Mouse (Mus musculus) lung, embryonic 15.5 days (tissue): ENCODE measurements around the gene Thada. TPM values are rescaled to one million over a fixed set of nuclear protein-coding genes. Genes with fewer than 3 reads are reported as not detected.

ENCODE experiments used
- ATAC-seq: fragments of 200-750 bp; cut with Nextera tagmentation; 2 replicates; pipeline ENCODE4 v1.8.0; 2017; ENCODE audit warnings: moderate number of reproducible peaks, borderline replicate concordance; ENCODE audit not compliant: low FRiP score, low TSS enrichment; ENCODE audit errors: extremely low read depth
- H3K27ac ChIP-seq: fragments of 300-500 bp; sonication (generic); 2 replicates; pipeline ENCODE4 v1.5.1; 2015; ENCODE audit warnings: moderate library complexity, mild to moderate bottlenecking, inconsistent platforms
- H3K27me3 ChIP-seq: fragments of 300-500 bp; sonication (generic); 2 replicates; pipeline ENCODE4 v1.6.1; 2015; ENCODE audit warnings: inconsistent platforms
- H3K36me3 ChIP-seq: fragments of 300-500 bp; sonication (generic); 2 replicates; pipeline ENCODE4 v1.6.1; 2015; ENCODE audit warnings: inconsistent platforms
- H3K4me1 ChIP-seq: fragments of 300-500 bp; sonication (generic); 2 replicates; pipeline ENCODE4 v1.6.1; 2015; ENCODE audit warnings: inconsistent platforms
- H3K4me2 ChIP-seq: fragments of 300-500 bp; sonication (generic); 2 replicates; pipeline ENCODE4 v1.6.1; 2015; ENCODE audit warnings: inconsistent platforms, mild to moderate bottlenecking, moderate library complexity
- H3K4me3 ChIP-seq: fragments of 300-500 bp; sonication (generic); 2 replicates; pipeline ENCODE4 v1.5.1; 2015; ENCODE audit warnings: mild to moderate bottlenecking, inconsistent platforms
- H3K9ac ChIP-seq: fragments of 300-500 bp; sonication (generic); 2 replicates; pipeline ENCODE4 v1.6.1; 2015; ENCODE audit warnings: inconsistent platforms
- H3K9me3 ChIP-seq: fragments of 300-500 bp; sonication (generic); 2 replicates; pipeline ENCODE4 v1.6.1; 2016; ENCODE audit warnings: inconsistent platforms
- WGBS: fragments of 180-500 bp; shearing (Covaris S2); methylation state at CpG from one replicate; pipeline ENCODE4 v1.1.7; 2015; 5-methylcytosine and 5-hydroxymethylcytosine counted together
- polyA plus RNA-seq: library from polyadenylated mRNA; unstranded; fragments of >200 nt; fragmentation: Nextera tagmentation; extraction: Ambion mirVana; gene quantifications from 2 replicates; pipeline ENCODE4 v1.2.1, GENCODE M21; 2015

Thada gene
- polyA plus RNA-seq, 1 experiment from 2014 or later: 10.0 TPM

DNA sequence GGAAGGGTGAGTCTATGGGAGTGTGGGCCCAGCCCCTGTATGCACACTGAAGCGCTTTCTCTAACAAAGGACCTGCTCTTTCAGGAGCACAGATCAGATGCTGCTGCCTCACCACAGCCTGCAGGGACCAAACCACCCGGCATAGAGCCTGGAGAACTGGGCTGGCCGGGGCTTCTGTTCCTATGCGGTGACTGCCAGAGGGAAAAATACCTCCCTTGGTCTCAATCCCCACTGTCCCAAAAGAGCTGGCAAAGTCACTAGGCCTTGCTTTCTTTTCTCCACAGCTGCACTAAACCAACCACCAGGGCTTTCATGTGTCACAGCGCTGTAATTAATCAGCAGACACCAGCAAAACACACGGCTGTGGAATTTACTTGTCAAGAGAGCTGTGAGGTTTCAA is 191.8 kb downstream of the Thada start:
- Histone ChIP-seq H3K27ac (peak overlapping the region; percentile 34; the same call in 1 of the 2 replicates), H3K27me3 (no peaks in the 10 kb centered on the region), H3K4me2 (no peak overlapping the region), H3K36me3 (no peaks in the 10 kb centered on the region), H3K9ac (no peak overlapping the region), H3K4me1 (peaks cover 65% of the 10 kb centered on the region), H3K9me3 (no peaks in the 10 kb centered on the region), H3K4me3 (no peak overlapping the region)
- no peak for ATAC-seq
- whole genome bisulfite sequencing: 44% methylated on average over 6 of the region's 6 CpGs

DNA sequence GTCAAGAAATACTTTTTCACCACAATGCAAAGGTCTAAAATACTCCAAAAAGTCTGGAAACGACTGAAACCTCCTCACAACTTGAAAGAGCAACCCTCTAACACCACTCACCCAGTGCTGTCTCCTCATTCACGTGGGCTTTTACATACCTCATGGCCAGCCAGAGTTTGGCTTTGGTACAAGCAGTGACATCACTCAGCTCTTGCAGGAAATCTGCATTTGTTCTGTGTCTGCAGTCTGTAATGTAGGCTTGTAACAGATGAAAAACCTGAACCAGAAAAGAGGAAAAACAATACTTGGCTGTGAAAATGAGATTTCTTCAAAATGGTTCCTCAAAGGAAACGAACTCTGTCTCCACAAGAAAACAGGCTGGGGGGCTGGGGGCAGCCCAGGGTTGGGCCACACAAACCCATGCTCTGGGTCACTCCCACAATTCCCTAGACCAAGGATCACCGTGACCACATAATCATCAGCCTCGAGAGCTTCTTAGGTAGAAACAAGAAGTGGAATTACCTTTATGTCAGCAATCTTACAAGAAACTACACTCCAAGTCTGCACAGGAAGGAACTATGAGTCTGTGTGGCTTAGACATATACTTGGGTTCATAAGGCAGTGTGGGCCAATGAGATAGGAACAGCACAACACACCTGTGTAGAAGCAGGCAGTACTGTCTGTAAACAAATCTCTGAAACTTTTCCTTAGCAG is 193.3 kb downstream of the Thada start:
- H3K9ac ChIP-seq: no peak overlapping the region
- no peak for ATAC-seq
- H3K36me3 ChIP-seq: no peaks in the 10 kb centered on the region
- H3K4me1 ChIP-seq: peaks cover 60% of the 10 kb centered on the region
- no peak overlapping the region for H3K4me2 ChIP-seq
- H3K27me3 ChIP-seq: no peaks in the 10 kb centered on the region
- no peak overlapping the region for H3K4me3 ChIP-seq
- peak overlapping the region; percentile 16; the same call in 1 of the 2 replicates for H3K27ac ChIP-seq
- 40% methylated on average over 5 of the region's 5 CpGs for WGBS
- H3K9me3 ChIP-seq: no peaks in the 10 kb centered on the region

DNA sequence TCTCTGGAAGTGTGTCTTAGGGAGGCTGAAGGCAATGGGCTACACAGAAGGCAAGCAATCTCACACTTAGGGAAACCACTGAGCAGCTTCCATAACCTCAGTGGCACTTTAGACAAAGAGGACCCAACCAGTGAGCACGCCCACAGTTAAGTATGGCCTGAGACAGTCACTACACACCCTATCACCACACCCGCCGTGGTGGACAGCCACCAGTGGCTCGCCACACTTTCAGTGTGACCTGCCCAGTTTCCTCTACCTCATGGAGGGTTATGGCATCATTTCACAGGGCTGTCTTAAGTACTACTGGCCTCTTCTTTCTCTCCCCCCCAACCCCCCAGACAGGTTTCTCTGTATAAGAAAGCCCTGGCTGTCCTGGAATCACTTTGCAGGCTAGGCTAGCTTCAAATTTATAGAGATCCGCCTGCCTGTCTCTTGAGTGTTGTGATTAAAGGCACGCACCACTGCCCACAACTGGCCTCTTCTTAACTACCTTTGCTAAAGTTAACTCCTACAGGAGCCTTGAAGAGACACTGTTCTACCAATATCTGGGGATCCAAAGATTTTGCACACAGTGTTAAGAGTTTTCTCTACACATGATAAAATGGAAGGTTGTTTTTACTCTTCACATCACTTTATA is 194.3 kb downstream of the Thada start:
- peaks cover 59% of the 10 kb centered on the region for H3K4me1 ChIP-seq

DNA sequence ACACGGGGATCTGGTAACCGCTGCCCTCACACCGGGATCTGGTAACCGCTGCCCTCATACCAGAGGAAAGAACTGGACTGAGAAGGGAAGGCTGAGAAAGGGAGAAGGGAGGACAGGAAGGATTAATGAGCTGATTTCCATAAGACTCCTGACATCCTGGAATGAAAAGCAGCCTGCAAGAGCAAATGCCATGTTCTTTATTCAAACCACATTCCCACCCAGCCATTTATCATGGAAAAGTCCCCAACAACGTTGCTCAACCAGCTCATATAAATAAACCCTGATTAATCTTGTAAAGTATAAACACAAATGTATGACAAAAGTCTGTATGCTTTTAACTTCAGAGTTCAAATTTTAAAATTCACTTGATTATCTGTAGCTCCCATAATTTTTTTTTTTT is 196.3 kb downstream of the Thada start:
- no peak for ATAC-seq
- 61% methylated on average over 5 of the region's 5 CpGs for WGBS

More for the DNA sequence above, 194.3 kb downstream of the Thada start:
- Histone ChIP-seq H3K4me2 (no peak overlapping the region), H3K36me3 (no peaks in the 10 kb centered on the region), H3K27ac (peak overlapping the region; percentile 30; the same call in 1 of the 2 replicates), H3K9me3 (no peaks in the 10 kb centered on the region), H3K27me3 (no peaks in the 10 kb centered on the region), H3K4me3 (no peak overlapping the region), H3K9ac (no peak overlapping the region)
- 90% methylated on average over 6 of the region's 6 CpGs for WGBS
- no peak; the same call in 1 of the 2 replicates for ATAC-seq

DNA sequence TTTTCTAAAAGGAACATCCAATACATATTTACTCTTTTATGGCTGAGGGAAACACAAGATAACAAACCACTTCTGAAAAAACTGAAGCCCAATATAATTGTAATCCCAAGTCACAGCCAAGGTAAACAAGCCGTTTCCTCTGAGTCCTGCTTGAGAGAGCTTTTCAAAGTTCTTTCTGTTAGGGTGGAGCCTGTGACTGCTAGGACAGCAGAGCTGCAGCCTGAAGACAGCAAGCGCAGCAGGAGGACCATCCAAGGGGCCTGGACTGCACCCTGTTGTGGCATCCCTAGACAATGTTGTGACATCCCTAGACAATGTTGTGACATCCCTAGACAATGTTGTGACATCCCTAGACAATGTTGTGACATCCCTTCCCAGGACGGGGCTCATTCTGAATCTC is 197.6 kb downstream of the Thada start:
- Histone ChIP-seq H3K27me3 (no peaks in the 10 kb centered on the region), H3K4me2 (no peak overlapping the region), H3K9ac (no peak overlapping the region), H3K36me3 (no peaks in the 10 kb centered on the region), H3K4me3 (no peak overlapping the region), H3K4me1 (peaks cover 60% of the 10 kb centered on the region), H3K9me3 (no peaks in the 10 kb centered on the region), H3K27ac (peak overlapping the region; percentile 60)
- 36% methylated on average over 3 of the region's 3 CpGs for WGBS
- no peak for ATAC-seq

More for the DNA sequence above, 196.3 kb downstream of the Thada start:
- Histone ChIP-seq H3K9ac (no peak overlapping the region), H3K4me2 (no peak overlapping the region), H3K36me3 (no peaks in the 10 kb centered on the region), H3K4me3 (no peak overlapping the region), H3K27ac (peak overlapping the region; percentile 47; the same call in 1 of the 2 replicates), H3K27me3 (no peaks in the 10 kb centered on the region), H3K4me1 (peaks cover 67% of the 10 kb centered on the region), H3K9me3 (no peaks in the 10 kb centered on the region)

DNA sequence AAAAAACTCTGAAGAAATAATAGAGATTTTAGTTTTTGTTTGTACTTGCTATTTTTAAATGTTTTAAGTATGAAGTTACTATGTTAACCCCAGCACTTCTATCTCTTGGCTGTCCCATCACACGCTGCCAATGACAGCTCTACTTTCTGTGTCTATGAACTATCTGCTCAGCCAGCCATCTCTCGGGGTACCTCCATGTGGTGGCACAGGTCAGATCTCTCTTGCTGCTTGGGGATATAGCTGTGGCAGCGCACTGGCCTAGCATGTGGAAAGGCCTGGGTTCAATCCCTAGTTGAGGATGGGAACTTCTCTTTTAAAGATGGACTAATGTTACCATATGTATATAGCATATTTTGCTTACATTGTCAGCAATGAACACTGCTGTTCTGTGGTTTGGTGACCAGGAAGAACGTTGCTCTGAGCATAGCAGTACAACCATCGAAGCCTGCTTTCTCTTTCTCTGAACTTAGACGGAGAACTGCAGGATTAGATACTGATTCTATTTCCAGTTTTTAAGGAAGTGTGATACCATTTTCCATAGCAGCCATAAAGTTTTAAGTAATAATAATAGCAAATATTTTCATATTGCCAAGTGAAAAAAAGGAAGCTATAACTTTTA is 198.4 kb downstream of the Thada start:
- ATAC-seq: no peak
- Histone ChIP-seq H3K4me1 (peaks cover 52% of the 10 kb centered on the region), H3K27me3 (no peaks in the 10 kb centered on the region), H3K36me3 (no peaks in the 10 kb centered on the region), H3K9ac (no peak overlapping the region), H3K4me2 (no peak overlapping the region), H3K9me3 (no peaks in the 10 kb centered on the region), H3K4me3 (no peak overlapping the region), H3K27ac (no peak overlapping the region)
- 83% methylated on average over 6 of the region's 6 CpGs for WGBS

DNA sequence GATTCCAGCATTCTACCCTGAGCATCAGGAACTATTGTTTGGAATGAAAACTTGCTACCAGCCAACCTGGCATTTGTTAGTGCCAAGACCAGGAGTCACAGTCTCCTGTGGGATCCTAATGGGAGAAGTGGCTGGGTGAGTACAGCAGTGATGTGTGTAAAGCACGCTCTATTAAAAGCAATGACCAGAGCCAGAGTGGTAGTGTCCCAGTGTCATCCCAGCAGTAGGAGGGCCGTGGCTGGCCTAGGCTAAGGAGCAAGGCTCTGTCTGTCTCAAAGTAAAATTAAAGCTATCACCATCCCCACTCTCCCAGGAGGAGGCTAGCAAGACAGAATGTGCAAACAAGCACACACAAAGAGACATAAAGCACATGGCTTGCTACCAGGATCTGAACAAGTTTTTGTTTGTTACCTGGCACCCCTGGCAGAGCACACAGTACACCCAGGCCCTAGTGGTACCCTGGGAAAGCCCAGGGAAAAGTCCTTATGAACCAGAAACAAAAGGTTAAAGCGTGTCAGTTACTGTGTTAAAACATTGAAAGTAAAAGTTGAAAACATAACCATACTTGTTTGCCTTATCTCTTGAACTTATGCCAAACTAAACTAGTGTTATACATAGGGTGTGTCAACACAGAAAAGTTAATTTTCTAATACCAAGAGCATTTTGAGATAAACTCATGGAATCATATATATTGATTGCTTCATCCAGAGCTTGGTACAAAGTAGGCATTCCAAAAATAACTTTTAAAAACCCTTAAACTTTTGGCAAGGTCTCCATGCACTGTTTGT is 199.7 kb downstream of the Thada start:
- no peaks in the 10 kb centered on the region for H3K9me3 ChIP-seq
- H3K36me3 ChIP-seq: no peaks in the 10 kb centered on the region
- 0 out of 2 replicates have a peak overlapping the region, but pooled peaks have one; percentile 10 for H3K9ac ChIP-seq
- H3K27ac ChIP-seq: peak overlapping the region; percentile 69
- H3K27me3 ChIP-seq: no peaks in the 10 kb centered on the region
- no peak overlapping the region for H3K4me3 ChIP-seq
- no peak for ATAC-seq
- H3K4me1 ChIP-seq: peaks cover 43% of the 10 kb centered on the region
- WGBS: 58% methylated on average over 3 of the region's 3 CpGs
- no peak overlapping the region for H3K4me2 ChIP-seq

DNA sequence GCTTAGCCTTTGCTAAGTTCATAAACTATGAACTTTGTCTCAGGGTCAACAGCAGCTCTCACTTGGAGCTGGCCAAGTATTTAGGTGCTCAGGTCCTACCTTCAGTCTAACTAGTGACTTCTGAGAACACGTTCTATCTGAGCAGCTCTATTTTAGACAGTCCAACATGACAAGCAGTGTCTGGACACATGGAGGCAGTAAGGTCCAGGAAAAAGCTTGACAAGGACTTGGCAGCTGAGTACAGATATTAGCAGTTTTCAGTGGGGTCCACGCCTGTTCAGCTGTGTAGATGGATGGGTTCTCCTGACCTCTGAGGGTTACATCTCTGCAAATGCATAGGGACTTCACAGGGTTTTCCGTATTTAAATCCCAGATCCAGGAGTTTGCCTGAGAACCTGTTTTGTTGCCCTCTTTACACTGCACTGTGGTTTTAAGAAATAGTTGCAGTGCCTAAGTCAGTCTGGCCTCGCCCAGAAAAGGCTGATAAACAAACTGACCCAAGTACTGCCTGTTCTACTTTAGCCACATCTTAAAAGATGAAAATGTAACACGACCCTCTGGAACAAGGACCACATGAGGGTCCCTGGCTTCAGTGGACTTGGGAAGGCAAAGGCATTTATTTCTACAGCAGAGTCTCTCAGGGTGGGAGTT is 200.4 kb downstream of the Thada start:
- H3K36me3 ChIP-seq: no peaks in the 10 kb centered on the region
- H3K9me3 ChIP-seq: no peaks in the 10 kb centered on the region
- WGBS: 45% methylated on average over 5 of the region's 5 CpGs
- peak overlapping the region; percentile 69 for H3K27ac ChIP-seq
- peaks cover 38% of the 10 kb centered on the region for H3K4me1 ChIP-seq
- H3K9ac ChIP-seq: no peak overlapping the region
- H3K4me3 ChIP-seq: no peak overlapping the region
- H3K4me2 ChIP-seq: no peak overlapping the region
- no peaks in the 10 kb centered on the region for H3K27me3 ChIP-seq
- ATAC-seq: 0 out of 2 replicates have a peak, but pooled peaks have one; percentile 40

DNA sequence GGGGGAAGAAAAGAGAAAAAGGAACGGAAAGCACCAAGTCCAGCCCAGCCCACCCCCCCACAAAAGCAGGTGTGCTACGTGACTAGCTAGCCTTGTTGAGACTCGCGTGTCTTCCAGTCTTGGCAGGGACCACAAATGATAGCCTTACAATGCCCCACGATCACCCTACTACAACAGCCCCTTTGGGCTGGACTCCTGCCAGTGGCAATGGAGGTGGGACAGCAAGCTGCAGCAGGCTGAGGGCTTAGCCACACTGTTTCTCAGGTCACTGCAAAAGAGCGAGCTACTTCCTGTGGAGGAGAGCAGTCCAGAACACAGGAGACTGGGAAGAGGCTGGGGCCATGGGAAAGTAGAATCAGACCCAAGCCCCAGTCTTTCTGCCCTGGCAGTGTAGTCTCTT is 201.7 kb downstream of the Thada start:
- no peak overlapping the region for H3K4me2 ChIP-seq
- no peaks in the 10 kb centered on the region for H3K36me3 ChIP-seq
- peaks cover 38% of the 10 kb centered on the region for H3K4me1 ChIP-seq
- WGBS: 67% methylated on average over 6 of the region's 6 CpGs
- no peak overlapping the region for H3K4me3 ChIP-seq
- H3K27me3 ChIP-seq: no peaks in the 10 kb centered on the region
- ATAC-seq: no peak
- no peak overlapping the region for H3K9ac ChIP-seq
- H3K27ac ChIP-seq: 0 out of 2 replicates have a peak overlapping the region, but pooled peaks have one; percentile 16
- no peaks in the 10 kb centered on the region for H3K9me3 ChIP-seq

DNA sequence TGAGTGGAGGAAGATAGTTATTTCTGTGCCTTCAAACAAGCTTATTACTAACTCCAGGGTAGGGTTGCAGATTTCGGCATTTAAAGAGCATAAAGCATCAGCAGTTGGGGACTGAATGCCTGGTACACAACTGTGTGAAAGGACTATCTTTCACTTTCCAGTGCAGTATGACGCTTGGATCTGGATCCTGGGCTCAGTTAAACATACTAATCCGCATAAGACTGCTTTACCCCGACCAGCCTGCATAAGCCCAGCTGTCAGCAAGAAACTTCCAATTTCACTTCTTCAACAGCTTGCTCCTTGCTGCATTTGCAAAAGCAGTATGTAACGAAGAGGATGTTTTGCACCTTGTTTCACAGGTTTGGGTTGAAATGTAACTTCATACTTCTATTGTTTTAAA is 202.4 kb downstream of the Thada start:
- no peak overlapping the region for H3K4me3 ChIP-seq
- H3K9me3 ChIP-seq: no peaks in the 10 kb centered on the region
- H3K27me3 ChIP-seq: no peaks in the 10 kb centered on the region
- H3K4me1 ChIP-seq: peaks cover 41% of the 10 kb centered on the region
- no peak overlapping the region for H3K4me2 ChIP-seq
- H3K9ac ChIP-seq: no peak overlapping the region
- H3K36me3 ChIP-seq: no peaks in the 10 kb centered on the region
- H3K27ac ChIP-seq: no peak overlapping the region
- WGBS: 81% methylated on average over 5 of the region's 5 CpGs
- no peak for ATAC-seq

DNA sequence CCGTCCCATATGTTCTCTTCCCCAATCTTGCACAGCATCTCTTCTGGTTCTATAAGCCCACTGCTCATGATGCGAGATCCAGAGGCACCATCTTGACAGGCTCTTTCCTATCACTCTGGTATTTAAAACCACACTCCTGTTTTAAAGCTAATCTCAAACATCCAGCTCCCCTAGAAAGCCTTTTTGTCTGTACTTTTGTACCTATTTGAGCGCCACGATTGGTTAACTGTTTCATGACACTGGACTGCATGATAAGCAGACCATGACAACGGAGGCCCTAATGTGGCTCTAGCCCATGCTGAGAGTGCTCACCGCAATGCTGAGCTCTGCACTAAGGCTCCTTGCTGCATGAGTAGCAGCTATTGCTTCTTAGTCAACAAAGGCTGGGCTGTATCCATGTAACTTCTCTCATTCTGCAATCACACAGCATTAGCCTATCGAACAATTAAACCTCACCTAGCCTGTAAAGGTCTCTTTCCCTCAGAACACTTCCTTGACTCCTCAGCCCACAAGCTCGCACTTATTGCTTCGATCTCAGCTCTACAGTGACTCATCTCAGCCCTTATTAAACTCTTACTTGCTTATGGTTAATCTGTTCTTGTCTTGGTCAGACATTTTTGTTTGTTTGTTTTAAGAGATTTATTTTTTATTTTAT is 203.6 kb downstream of the Thada start:
- H3K4me2 ChIP-seq: no peak overlapping the region
- ATAC-seq: no peak
- peaks cover 39% of the 10 kb centered on the region for H3K4me1 ChIP-seq
- H3K9me3 ChIP-seq: no peaks in the 10 kb centered on the region
- no peak overlapping the region for H3K4me3 ChIP-seq
- WGBS: 88% methylated on average over 9 of the region's 9 CpGs
- H3K27ac ChIP-seq: no peak overlapping the region
- no peak overlapping the region for H3K9ac ChIP-seq
- H3K27me3 ChIP-seq: no peaks in the 10 kb centered on the region
- H3K36me3 ChIP-seq: no peaks in the 10 kb centered on the region
